Mouse (Mus musculus) right cerebral cortex, postnatal 10 days (tissue): ENCODE data around the gene Rbl1.
"Not testable (repeated sequence)": the region's sequence is repeated elsewhere in the genome, so short reads cannot be mapped to it uniquely, and the experiment has no call there.

Experiments used
- DNase-seq, 2 experiments: peaks; one replicate each; pipeline ENCODE4 v3.0.0; 2021; ENCODE audit warnings: low spot score in 2 of 2

The Rbl1 gene

GRCm38 (mm10) chr2:157172984-157173383 lies 31.4 kb downstream of the Rbl1 start:
- no peak for DNase-seq

GRCm38 (mm10) chr2:157170626-157171025 lies 33.7 kb downstream of the Rbl1 start:
- DNase-seq: no peak

- DNase-seq: peak; percentile 46 to 48
These were observed 34.2 kb downstream of the Rbl1 start for GRCm38 (mm10) chr2:157170166-157170565.

- DNase-seq: peak; percentile 26 to 40
These were observed 37.8 kb downstream of the Rbl1 start for GRCm38 (mm10) chr2:157166371-157167080.

GRCm38 (mm10) chr2:157165312-157166224 lies 38.8 kb downstream of the Rbl1 start:
- DNase-seq: not testable (repeated sequence)

GRCm38 (mm10) chr2:157164101-157164500 lies 40.2 kb downstream of the Rbl1 start:
- no peak for DNase-seq

GRCm38 (mm10) chr2:157156079-157156478 lies 48.3 kb downstream of the Rbl1 start:
- DNase-seq: no peak

- no peak for DNase-seq
These were observed 51.1 kb downstream of the Rbl1 start for GRCm38 (mm10) chr2:157153235-157153634.

- DNase-seq: no peak
These were observed 55.9 kb downstream of the Rbl1 start for GRCm38 (mm10) chr2:157148417-157148816.

GRCm38 (mm10) chr2:157147397-157148020 lies 56.8 kb downstream of the Rbl1 start:
- DNase-seq: no peak

GRCm38 (mm10) chr2:157145173-157145572 lies 59.2 kb downstream of the Rbl1 start:
- no peak for DNase-seq

GRCm38 (mm10) chr2:157144132-157144531 lies 60.2 kb downstream of the Rbl1 start:
- DNase-seq: no peak

GRCm38 (mm10) chr2:157141962-157142361 lies 62.4 kb downstream of the Rbl1 start:
- no peak for DNase-seq

GRCm38 (mm10) chr2:157139251-157139802 lies 65.0 kb downstream of the Rbl1 start:
- DNase-seq: no peak

- no peak for DNase-seq
These were observed 65.5 kb downstream of the Rbl1 start for GRCm38 (mm10) chr2:157138808-157139207.

- no peak for DNase-seq
These were observed 66.2 kb downstream of the Rbl1 start for GRCm38 (mm10) chr2:157137959-157138731.

GRCm38 (mm10) chr2:157136646-157137045 lies 67.7 kb downstream of the Rbl1 start:
- no peak for DNase-seq

GRCm38 (mm10) chr2:157136176-157136575 lies 68.2 kb downstream of the Rbl1 start:
- no peak for DNase-seq

GRCm38 (mm10) chr2:157135529-157136120 lies 68.7 kb downstream of the Rbl1 start:
- peak in 1 of 2 experiments; percentile 30 for DNase-seq

- peak; percentile 92 to 93 for DNase-seq
These were observed 69.3 kb downstream of the Rbl1 start, which contains the start of gene Samhd1 for GRCm38 (mm10) chr2:157135014-157135413. Gene Samhd1, minus strand, starts transcription at chr2:157135265.

- peak; percentile 28 to 29 for DNase-seq
These were observed 69.8 kb downstream of the Rbl1 start for GRCm38 (mm10) chr2:157134479-157134931.
